Mouse (Mus musculus): Measurements from ENCODE around the gene Cfdp1. TPM values are rescaled to one million over a fixed set of nuclear protein-coding genes. Genes with fewer than 3 reads are reported as not detected.

The Cfdp1 gene
- polyA plus RNA-seq, 1 experiment, result 94.5 TPM

DNA sequence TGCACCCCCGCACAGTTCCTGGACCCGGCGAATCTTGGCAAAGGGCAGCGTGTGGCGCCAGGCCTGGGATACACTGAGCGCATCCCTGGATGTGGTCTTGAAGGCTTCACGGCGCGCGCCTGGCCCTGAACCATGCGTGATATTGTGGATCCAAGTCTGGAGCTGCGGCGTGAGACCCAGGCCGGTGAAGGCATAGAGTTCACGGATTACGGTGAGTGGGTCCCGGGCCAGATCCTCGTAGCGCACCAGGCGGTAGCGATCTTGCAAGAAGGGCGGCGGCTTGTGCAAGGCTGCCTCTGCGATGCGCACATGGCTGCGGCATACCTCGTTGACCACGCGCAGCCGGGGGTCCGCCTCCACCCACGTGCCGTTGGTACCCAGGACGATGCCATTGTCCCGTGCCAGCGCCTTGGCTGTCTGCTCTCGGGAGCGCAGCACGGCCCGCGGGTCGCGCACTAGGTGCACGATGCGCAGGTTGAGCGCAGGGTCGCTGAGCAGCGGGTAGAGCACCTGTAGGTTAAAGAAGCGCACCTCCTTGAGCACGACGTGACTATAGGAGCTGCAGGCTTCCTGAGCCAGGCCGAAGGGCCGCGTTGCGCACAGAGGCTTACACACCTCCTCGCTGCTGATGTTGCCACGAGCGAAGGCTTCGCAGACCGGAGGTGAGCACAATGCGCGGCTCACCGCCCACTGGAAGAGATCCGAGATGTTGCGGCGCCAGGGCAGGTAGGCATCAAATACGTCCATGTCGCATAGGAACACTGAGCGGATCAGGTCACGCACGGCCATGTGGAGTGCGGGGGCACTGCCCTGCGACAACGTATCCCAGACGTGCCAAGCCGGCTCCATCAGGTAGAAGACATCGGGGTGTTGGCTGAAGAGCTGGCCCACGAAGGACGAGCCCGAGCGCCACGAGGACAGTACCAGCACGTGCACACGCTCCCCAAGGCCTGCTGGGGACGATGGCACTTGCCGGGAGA, 36.1 kb upstream of the Cfdp1 start:
- 8% methylated on average over 86 of the region's 86 CpGs for WGBS
- no peak overlapping the region for H3K27ac ChIP-seq (ENCODE audit: insufficient read depth, low read length)
- H3K4me3 ChIP-seq (replicated peaks; ENCODE audit: insufficient read depth, low read depth, low read length), result peak overlapping the region; percentile 56
- peak; percentile 55 to 63 for DNase-seq
- H3K4me1 ChIP-seq (ENCODE audit: control insufficient read depth, insufficient read depth, low read length), result peaks cover 9% of the 10 kb centered on the region
- no peaks in the 10 kb centered on the region for H3K27me3 ChIP-seq (ENCODE audit: control insufficient read depth, insufficient read depth, low read length)
- TF ChIP-seq POLR2A (IDR thresholded peaks at IDR 0.05; ENCODE audit: borderline replicate concordance, insufficient read depth, low read length), result no peak
- TF ChIP-seq CTCF (IDR thresholded peaks at IDR 0.05; ENCODE audit: borderline replicate concordance, insufficient read depth, low read depth, low read length), result no peak

DNA sequence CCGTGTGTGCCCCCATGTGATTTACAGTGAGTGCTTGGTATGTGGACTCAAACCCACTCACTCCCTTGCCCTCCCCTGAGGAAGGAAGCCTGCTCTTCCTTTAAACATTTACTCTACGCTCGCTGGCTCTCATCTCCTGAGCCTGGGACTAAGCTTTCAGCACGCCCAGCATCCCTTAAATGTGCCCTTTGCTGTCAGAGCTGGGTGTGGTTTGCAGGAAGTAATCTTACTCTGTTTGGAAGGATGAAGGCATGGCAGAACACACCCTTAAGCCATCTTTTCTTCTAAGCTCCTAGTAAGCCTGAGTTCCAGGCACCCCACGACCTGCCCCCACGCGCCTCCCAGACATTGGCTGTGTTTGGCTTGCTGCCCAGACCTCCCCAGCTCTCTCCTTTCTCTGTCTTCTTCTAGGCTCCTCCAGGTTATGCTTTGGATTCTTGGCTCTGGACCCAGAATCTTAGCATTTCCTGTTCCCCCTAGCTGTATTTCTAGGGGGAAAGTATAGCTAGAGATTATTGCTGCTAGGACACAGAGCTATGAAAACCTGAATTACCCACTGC, 34.1 kb upstream of the Cfdp1 start:
- 65% methylated on average over 7 of the region's 7 CpGs for WGBS
- no peak overlapping the region for H3K27ac ChIP-seq (ENCODE audit: insufficient read depth, low read length)
- DNase-seq, result no peak
- TF ChIP-seq POLR2A (IDR thresholded peaks at IDR 0.05; ENCODE audit: borderline replicate concordance, insufficient read depth, low read length) (no peak), CTCF (IDR thresholded peaks at IDR 0.05; ENCODE audit: borderline replicate concordance, insufficient read depth, low read depth, low read length) (no peak)
- no peaks in the 10 kb centered on the region for H3K27me3 ChIP-seq (ENCODE audit: control insufficient read depth, insufficient read depth, low read length)
- no peak overlapping the region for H3K4me3 ChIP-seq (replicated peaks; ENCODE audit: insufficient read depth, low read depth, low read length)
- peaks cover 9% of the 10 kb centered on the region for H3K4me1 ChIP-seq (ENCODE audit: control insufficient read depth, insufficient read depth, low read length)

DNA sequence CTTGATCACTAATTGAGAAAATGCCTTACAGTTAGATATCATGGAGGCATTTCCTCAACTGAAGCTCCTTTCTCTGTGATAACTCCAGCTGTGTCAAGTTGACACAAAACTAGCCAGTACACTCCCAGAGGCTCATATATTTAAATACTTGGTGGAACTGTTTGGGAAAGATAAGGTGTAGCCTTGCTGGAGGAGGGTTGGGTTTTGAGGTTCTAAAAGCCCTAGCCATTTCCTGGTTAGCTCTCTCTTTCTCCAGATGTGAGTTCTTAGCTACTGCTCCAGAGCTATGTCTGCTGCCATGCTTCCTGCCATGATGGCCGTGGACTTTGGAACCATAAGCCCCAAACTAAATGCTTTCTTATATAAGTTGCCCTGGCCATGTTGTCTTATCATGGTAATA, 33.4 kb upstream of the Cfdp1 start:
- Histone ChIP-seq H3K4me3 (replicated peaks; ENCODE audit: insufficient read depth, low read depth, low read length) (no peak overlapping the region), H3K27ac (ENCODE audit: insufficient read depth, low read length) (no peak overlapping the region), H3K4me1 (ENCODE audit: control insufficient read depth, insufficient read depth, low read length) (peaks cover 9% of the 10 kb centered on the region), H3K27me3 (ENCODE audit: control insufficient read depth, insufficient read depth, low read length) (no peaks in the 10 kb centered on the region)
- DNase-seq, result no peak
- 87% methylated on average over 1 of the region's 1 CpGs for WGBS
- no peak for TF ChIP-seq POLR2A (IDR thresholded peaks at IDR 0.05; ENCODE audit: borderline replicate concordance, insufficient read depth, low read length)
- no peak for TF ChIP-seq CTCF (IDR thresholded peaks at IDR 0.05; ENCODE audit: borderline replicate concordance, insufficient read depth, low read depth, low read length)

DNA sequence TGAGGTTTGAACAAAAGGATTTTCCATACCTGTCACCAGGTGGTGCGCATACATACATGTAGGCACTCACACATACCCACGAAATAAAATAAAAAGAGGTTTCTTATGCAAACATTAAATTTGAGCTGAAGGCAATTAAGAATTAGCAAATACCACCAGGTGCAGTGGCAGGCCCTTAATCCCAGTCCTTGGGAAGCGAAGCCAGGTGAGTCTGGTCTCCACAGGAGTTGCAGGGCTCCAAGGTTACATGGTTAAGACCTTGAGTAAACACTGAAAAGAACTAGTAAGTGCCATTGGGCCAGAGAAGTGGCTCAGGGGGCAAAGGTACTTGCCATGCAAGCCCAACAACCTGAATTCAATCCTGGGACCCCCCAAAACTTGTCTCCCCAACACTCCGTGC, 29.5 kb upstream of the Cfdp1 start:
- TF ChIP-seq CTCF (IDR thresholded peaks at IDR 0.05; ENCODE audit: borderline replicate concordance, insufficient read depth, low read depth, low read length), result no peak
- TF ChIP-seq POLR2A (IDR thresholded peaks at IDR 0.05; ENCODE audit: borderline replicate concordance, insufficient read depth, low read length), result no peak
- Histone ChIP-seq H3K27me3 (ENCODE audit: control insufficient read depth, insufficient read depth, low read length) (no peaks in the 10 kb centered on the region), H3K27ac (ENCODE audit: insufficient read depth, low read length) (no peak overlapping the region), H3K4me3 (replicated peaks; ENCODE audit: insufficient read depth, low read depth, low read length) (no peak overlapping the region), H3K4me1 (ENCODE audit: control insufficient read depth, insufficient read depth, low read length) (no peaks in the 10 kb centered on the region)
- DNase-seq, result no peak
- 89% methylated on average over 4 of the region's 4 CpGs for WGBS

DNA sequence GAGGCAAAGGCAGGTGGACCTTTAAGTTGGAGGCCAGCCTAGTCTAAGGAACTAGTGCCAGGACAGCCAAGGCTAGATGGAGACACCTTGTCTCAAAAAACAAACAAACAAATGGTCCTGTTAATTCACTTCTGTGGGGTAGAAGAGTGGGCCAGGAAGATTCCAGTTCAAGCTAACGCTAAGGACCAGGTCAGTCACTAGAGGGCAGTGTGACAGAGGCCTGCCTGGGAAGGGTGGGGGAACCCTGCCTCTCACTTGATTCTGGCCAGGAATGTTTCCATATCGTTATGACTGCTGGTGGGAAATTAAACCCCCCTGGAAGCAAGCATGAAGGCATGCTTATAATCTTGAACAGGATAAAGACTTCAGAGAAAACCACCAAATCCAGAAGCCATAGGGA, 27.5 kb upstream of the Cfdp1 start:
- Histone ChIP-seq H3K27ac (ENCODE audit: insufficient read depth, low read length) (no peak overlapping the region), H3K4me1 (ENCODE audit: control insufficient read depth, insufficient read depth, low read length) (no peaks in the 10 kb centered on the region), H3K4me3 (replicated peaks; ENCODE audit: insufficient read depth, low read depth, low read length) (no peak overlapping the region), H3K27me3 (ENCODE audit: control insufficient read depth, insufficient read depth, low read length) (no peaks in the 10 kb centered on the region)
- WGBS, result 2% methylated on average over 2 of the region's 2 CpGs
- DNase-seq, result peak; percentile 56 to 63
- TF ChIP-seq POLR2A (IDR thresholded peaks at IDR 0.05; ENCODE audit: borderline replicate concordance, insufficient read depth, low read length) (no peak), CTCF (IDR thresholded peaks at IDR 0.05; ENCODE audit: borderline replicate concordance, insufficient read depth, low read depth, low read length) (peak; percentile 92)

DNA sequence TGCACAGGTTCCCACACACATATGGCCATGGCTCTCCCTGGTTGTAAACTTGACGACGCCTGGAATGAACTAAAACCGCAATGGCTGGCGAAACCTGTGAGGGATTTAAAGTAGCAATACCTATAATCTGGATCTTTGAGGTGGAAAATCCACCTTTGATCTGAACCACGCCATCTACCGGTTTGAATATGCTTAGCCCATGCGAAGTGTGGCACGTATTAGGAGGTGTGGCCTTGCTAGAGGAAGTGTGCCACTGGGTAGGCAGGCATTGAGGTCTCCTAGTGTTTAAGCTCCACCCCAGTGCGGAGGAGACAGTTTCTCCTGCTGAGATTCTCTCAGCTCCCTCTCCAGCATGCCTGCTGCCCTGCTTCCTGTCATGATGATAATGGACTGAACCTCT, 23.6 kb upstream of the Cfdp1 start:
- TF ChIP-seq CTCF (IDR thresholded peaks at IDR 0.05; ENCODE audit: borderline replicate concordance, insufficient read depth, low read depth, low read length) (no peak), POLR2A (IDR thresholded peaks at IDR 0.05; ENCODE audit: borderline replicate concordance, insufficient read depth, low read length) (no peak)
- 68% methylated on average over 9 of the region's 9 CpGs for WGBS
- no peak overlapping the region for H3K27ac ChIP-seq (ENCODE audit: insufficient read depth, low read length)
- DNase-seq, result peak in 1 of 2 experiments; percentile 23
- no peaks in the 10 kb centered on the region for H3K27me3 ChIP-seq (ENCODE audit: control insufficient read depth, insufficient read depth, low read length)
- no peak overlapping the region for H3K4me3 ChIP-seq (replicated peaks; ENCODE audit: insufficient read depth, low read depth, low read length)
- H3K4me1 ChIP-seq (ENCODE audit: control insufficient read depth, insufficient read depth, low read length), result peaks cover 2% of the 10 kb centered on the region; the same call in 1 of the 2 replicates

DNA sequence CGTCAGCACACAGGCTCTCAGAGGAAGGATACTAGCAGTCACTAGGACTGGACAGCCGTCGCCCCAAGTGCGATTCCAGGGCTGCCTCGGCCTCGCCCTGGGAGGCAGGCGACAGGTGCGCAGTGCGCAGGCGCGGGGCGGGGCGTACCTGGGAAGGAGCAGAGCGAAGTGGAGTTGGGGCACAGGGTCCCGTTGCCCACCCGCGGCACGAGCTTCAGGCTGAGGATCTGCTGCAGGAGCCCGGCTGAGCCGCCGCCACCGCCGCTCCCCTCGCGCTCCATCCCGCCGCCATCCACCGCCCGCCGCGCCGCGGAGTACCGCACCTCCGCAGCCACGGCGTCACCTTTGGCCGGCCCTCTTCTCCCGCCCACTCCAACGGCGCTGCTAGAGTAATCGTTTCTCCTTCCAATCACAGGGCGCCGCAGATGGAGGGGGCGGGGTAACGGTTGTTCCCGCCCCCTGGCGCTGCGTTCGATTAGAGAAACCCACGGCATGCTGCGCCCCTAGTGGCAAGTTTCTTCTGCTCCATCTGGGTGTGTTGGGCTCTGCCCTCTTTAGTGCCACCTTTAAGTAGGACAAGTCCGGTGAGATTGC, 22.4 kb upstream of the Cfdp1 start, which contains the start of gene Tmem170:
Gene Tmem170, minus strand, starts transcription at position 396 of the 594 bp plus-strand sequence.
- Histone ChIP-seq H3K4me3 (replicated peaks; ENCODE audit: insufficient read depth, low read depth, low read length) (peak within 1 kb of the TSS; percentile 64), H3K27ac (ENCODE audit: insufficient read depth, low read length) (peak within 1 kb of the TSS; percentile 86), H3K4me1 (ENCODE audit: control insufficient read depth, insufficient read depth, low read length) (peaks cover 2% of the 10 kb centered on the region; the same call in 1 of the 2 replicates), H3K27me3 (ENCODE audit: control insufficient read depth, insufficient read depth, low read length) (no peaks in the 10 kb centered on the region)
- DNase-seq, result peak; percentile 99
- WGBS, result 1% methylated on average over 52 of the region's 53 CpGs
- peak; percentile 84 for TF ChIP-seq POLR2A (IDR thresholded peaks at IDR 0.05; ENCODE audit: borderline replicate concordance, insufficient read depth, low read length)
- peak; percentile 86 for TF ChIP-seq CTCF (IDR thresholded peaks at IDR 0.05; ENCODE audit: borderline replicate concordance, insufficient read depth, low read depth, low read length)
